Mouse (Mus musculus) thymus, postnatal 4 days (tissue): ENCODE data around the gene Foxn4.

Experiments
- DNase-seq: peaks from one replicate; pipeline ENCODE4 v3.0.0; 2021

The Foxn4 gene

DNA sequence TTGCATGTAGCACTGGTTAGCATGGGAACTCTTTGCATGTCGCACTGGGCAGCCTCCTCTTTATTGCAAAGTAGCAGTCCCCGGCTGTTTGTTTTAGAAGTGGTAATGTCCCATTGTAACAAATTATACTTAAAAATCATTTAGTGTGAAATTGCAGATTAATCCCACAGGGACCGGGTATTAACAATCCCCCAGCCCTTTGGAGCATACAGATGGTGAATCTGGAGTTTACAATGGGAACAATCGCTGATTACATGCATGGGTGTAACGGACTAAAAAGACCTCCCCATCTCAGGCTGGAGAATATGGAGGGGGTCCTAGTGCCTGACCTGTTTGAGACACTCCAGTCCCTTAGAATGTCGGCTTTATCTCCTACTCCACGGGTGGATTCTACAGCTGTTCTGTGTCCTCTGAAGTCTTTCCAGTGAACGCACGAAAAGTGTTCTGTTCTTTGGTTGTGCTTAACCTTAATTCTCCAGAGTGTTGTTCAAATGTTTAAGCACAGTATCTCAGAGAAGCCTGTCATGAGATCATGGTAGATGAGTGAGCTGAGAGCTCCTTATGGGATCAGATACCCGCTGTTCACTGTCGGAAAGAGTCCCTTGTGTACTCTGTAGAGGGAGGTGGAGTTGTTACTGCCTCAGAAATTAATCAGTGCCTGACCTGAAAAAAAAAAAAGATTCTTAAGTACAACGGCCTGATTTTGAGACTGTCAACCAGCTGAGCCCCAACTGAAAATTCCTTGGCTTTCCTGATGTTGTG lies 6.0 kb upstream of the Foxn4 start:
- no peak for DNase-seq

DNA sequence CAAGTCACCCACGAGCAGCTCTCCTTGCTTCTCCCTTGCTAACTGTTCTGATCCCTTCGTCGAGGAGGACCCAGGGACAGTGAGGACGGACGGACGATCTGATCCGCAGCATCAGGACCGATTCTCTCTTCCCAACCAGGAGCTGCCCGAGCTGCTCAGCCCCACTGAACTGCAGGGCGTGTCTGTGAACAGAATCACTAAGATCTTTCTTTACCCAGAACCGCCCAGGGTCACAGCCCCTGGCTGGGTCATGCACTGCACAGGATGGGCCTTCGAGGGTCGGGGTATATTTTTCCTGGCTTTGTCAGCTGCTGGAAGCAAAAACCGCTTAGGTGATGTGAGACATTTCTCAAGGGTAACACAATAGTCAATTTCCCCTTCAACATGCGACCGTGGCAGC lies 2.4 kb upstream of the Foxn4 start:
- no peak for DNase-seq

DNA sequence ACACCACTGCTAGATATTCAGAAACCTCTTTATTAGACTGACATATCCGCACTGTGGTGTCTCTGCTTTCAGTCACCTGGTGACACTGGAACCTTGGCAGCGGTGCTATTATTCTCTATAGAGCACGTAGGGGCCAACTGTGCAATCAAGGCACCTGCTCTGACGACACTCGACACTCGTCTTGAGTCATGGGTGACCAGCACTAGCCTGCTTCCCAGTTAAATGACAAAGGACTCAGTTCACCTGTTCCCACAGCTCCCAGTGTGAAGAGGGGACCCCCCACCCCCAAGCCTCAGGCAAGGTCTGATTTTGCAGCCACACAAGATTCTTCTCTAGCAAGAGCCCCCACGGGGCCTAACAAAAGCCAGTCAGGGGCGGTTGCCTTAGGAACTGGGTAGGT lies 1.7 kb upstream of the Foxn4 start:
- DNase-seq = no peak

DNA sequence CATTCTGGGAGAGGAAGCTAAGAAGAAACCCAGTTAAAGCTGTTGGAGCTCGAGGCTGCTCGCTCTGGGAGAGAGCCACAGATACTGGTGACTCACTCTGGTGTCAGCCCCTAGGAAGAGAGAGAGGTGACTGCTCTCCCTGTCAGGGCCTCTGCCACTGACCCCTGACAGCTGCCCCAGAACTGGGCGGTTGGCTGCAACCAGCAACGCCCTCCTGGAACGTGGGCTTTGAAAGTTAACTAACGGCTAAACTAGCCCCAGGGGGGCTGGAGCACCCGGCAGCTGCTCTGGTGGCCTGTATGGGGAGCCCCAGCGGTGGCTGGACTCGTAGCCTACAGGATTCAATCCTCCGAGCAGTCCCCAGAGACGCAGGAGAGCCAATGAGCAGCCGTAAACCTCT lies 3.6 kb downstream of the Foxn4 start:
- DNase-seq = no peak

DNA sequence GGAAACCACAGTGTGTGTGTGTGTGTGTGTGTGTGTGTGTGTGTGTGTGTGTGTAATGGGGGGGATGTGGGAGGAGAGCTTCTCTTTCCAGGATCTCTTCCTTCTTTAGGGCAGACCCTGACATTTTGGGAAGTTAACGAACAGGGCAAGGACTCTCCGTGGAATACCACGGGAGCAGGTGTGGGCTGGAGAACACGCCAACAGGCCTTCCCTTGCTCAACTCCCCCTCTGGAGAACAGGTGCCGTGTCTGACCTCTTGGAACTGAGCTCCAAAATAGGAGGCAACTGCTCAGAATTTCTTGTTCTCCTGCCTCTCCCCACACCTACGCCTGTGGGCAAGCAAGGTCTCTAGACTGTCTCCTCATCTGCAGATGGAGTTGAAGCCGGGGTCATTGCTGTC lies 4.1 kb downstream of the Foxn4 start:
- no peak for DNase-seq

GRCm38 (mm10) chr5:114268646-114269045 lies 5.0 kb downstream of the Foxn4 start:
- DNase-seq = no peak

- DNase-seq = no peak
Observed at GRCm38 (mm10) chr5:114264791-114265190, 8.8 kb downstream of the Foxn4 start.

DNA sequence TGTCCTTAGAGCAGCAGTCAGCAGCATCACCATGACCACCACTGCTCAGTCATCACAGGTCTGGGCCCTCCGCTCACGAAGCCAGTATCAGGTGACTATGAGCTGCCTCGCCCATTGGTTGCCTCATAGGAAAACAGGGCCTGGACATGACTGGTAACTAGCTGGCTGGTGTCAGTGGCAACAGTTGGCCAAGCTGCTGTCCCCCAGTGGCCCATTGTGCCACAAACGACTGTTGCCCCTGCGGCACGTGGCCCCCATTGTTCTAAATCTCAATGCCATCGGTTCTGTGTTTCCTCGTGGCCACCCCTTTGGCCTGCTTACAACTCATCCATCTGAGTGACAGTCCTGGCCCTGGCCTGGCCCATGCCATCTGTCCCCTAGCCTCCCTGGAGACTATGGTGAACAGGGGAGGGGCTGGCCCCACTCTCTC lies 9.6 kb downstream of the Foxn4 start:
- DNase-seq = no peak

- no peak for DNase-seq
Observed at GRCm38 (mm10) chr5:114261494-114261893, 12.1 kb downstream of the Foxn4 start.

GRCm38 (mm10) chr5:114259495-114259894 lies 14.1 kb downstream of the Foxn4 start:
- DNase-seq = no peak

GRCm38 (mm10) chr5:114248174-114248589 lies 25.4 kb downstream of the Foxn4 start:
- peak; percentile 85 for DNase-seq

DNA sequence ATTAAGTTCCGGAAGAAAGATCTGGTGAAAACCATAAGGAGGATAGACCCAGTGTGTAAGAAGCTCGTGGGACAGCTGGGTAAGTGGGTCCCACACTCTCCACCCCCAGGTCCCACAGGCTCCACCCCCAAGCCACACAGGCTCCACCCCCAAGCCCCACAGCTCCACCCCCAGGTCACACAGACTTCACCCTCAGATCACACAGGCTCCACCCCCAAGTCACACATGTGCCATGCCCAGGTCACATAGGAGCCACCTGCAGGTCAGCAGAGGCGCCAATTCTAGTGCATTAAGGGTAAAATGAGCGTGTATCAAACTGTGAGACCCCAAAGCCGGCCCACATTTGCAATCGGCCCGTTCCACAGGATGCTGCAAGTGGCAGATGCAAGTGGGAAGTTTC lies 27.1 kb downstream of the Foxn4 start:
- DNase-seq = peak; percentile 24

DNA sequence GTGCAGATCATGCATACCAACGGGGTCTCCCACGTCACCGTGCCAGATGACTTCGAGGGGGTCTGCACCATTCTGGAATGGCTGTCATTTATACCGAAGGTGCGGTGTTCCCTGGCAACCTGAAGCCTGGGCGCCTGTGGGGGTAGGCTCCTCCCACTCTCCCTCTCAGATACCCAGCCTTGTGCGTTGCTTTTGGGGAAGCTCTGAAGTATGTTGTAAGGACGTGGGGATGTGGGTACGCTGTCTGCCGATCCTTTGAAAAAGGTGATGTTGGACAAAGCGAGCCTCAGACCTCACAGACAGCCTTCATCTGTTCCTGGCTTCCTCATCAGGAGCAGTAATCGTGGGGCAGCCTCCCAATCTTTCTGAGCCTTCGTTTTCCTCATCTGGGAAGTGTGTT lies 33.9 kb downstream of the Foxn4 start:
- DNase-seq = no peak

- peak; percentile 31 for DNase-seq
Observed at GRCm38 (mm10) chr5:114238924-114239323, 34.7 kb downstream of the Foxn4 start.

DNA sequence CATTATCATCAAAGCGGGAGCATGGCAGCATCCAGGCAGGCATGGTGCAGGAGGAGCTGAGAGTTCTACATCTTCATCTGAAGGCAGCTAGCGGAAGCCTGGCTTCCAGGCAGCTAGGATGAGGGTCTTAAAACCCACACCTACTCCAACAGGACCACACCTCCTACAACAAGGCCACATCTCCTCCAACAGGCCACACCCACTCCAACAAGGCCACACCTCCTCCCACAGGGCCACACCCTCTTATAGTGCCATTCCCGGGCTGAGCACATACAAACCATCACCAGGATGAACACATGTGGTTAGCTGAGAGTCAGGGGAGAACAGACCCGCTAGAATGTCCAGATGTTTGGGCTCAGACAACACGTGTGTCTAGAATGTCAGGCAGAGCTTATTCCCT lies 44.7 kb downstream of the Foxn4 start:
- DNase-seq = no peak

- DNase-seq = no peak
Observed at GRCm38 (mm10) chr5:114226051-114226450, 47.6 kb downstream of the Foxn4 start.

DNA sequence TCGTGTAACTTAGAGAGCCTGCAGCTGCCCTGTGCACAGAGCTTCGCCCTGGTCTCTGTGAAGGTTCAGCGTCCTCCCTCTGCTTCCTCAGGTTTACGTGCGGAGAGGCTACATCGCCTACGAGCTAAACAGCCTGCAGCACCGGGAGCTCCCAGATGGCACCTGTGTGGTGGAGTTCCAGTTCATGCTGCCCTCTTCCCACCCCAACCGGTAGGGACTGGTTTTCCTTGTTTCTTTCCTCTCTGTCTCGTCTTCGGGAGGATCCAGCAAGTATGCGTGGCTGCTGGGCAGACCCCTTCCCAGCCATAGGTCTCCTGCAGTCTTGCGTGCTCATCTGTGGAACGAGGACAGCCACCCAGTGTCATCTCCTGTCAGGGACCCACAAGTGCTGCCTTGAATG lies 54.8 kb downstream of the Foxn4 start:
- DNase-seq = no peak

DNA sequence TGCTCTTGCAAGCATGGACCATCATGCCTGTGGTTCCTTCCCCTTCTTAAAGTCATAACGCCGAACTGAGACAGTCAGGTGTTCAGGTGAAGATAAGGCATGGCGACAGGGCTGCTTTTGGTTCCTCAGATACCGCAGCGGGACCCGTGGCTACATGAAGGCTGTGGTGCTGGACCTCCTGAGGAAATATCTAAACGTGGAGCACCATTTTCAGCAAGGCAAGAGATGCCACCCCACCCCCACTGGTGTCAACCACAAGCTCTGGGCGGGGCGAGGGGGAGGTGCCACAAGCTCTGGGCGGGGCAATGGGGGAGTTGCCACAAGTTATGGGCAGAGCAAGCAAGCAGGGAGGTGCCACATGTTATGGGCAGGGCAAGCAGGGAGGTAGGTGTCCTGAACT lies 60.4 kb downstream of the Foxn4 start:
- peak; percentile 80 for DNase-seq

- no peak for DNase-seq
Observed at GRCm38 (mm10) chr5:114206158-114206557, 67.4 kb downstream of the Foxn4 start.
